Mouse (Mus musculus): ENCODE results near the gene Ly6g6d. TPM values are rescaled to one million over a fixed set of nuclear protein-coding genes. Genes with fewer than 3 reads are reported as not detected.

Gene Ly6g6d
- polyA plus RNA-seq, 1 experiment from 2014 or later: 0.43 TPM

DNA sequence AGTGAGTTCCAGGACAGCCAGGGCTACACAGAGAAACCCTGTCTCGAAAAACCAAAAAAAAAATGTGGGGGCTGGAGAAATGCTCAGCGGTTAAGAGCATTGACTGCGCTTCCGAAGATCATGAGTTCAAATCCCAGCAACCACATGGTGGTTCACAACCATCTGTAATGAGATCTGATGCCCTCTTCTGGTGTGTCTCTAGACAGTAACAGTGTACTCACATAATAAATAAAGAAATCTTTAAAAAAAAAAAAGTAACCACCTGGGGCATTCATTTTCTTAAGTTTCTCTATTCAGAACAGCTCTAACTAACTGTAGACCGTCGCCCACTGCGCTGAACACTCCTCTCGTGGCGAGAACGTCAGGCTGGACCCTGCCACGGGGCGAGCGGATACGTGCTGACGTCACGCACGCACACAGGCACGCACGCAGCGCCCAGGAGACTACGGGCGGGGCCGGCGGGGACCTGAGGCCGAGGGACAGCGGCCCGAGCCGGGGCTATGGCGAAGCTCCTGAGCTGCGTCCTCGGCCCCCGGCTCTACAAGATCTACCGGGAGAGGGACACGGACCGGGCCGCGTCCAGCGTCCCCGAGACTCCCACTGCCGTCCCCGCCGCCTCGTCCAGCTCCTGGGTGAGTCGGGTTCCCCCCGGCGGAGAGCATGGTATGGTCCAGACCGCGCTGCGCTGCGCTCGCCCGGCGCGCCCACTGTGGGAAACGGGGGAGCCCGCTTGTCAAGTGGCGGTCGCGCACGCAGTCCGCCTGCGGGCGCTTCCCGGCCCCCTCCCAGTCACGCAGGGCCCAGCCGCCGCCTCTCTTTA, 11.2 kb upstream of the Ly6g6d start, which contains the start of gene Abhd16a:
Gene Abhd16a (plus strand): TSS at position 439 of the 820 bp plus-strand sequence.
- Histone ChIP-seq H3K79me2 (ENCODE audit: inconsistent target) (peaks cover 13% of the 10 kb centered on the region; the same call in 1 of the 2 replicates), H3K36me3 (ENCODE audit: inconsistent target) (peaks cover 25% of the 10 kb centered on the region), H3K27ac (peak within 1 kb of the TSS; percentile 47), H3K4me3 (ENCODE audit: inconsistent target) (peak within 1 kb of the TSS; percentile 68)
- 3% methylated on average over 66 of the region's 67 CpGs for WGBS (ENCODE audit: missing documents)

- WGBS (ENCODE audit: missing documents): 47% methylated on average over 2 of the region's 2 CpGs
- H3K79me2 ChIP-seq (ENCODE audit: inconsistent target): peaks cover 13% of the 10 kb centered on the region; the same call in 1 of the 2 replicates
These were observed 10.3 kb upstream of the Ly6g6d start for GRCm38 (mm10) chr17:35088151-35088550.

GRCm38 (mm10) chr17:35085208-35085865, 7.5 kb upstream of the Ly6g6d start, which contains the start of gene Ly6g6f:
Gene Ly6g6f, minus strand, starts transcription at chr17:35085610.
- no peaks in the 10 kb centered on the region for H3K36me3 ChIP-seq (ENCODE audit: inconsistent target)

More at GRCm38 (mm10) chr17:35088151-35088550, 10.3 kb upstream of the Ly6g6d start:
- Histone ChIP-seq H3K4me3 (ENCODE audit: inconsistent target) (no peak overlapping the region), H3K27ac (no peak overlapping the region), H3K36me3 (ENCODE audit: inconsistent target) (peaks cover 16% of the 10 kb centered on the region)

DNA sequence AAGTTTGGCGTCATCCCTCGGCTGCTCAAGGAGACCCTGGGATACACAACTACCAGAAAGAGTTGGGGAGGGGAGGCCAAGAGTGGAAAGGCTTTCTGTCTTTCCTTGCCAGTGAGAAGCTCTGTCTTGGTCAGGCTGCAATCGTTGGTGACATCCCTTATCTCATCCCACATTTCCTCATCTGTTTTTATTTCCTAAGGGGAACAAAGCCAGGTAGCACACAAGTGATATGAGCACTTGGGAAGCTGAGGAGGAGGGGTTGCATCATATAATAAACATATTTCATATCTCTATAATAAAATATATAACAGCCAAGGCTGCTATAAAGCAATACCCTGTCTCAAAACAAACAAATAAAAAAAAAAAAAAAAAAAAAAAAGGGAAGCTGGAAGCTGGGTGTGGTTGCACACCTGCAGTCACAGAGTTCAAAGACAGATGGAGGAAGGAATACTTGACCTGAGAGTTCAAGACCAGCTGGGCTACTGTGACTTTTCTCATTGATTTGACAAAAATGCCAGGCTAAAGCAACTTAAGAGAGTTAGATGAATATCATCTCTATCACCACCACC, 6.1 kb upstream of the Ly6g6d start:
- no peak overlapping the region for H3K4me3 ChIP-seq (ENCODE audit: inconsistent target)
- 63% methylated on average over 3 of the region's 3 CpGs for WGBS (ENCODE audit: missing documents)
- H3K27ac ChIP-seq: no peak overlapping the region

More at GRCm38 (mm10) chr17:35085208-35085865, 7.5 kb upstream of the Ly6g6d start, which contains the start of gene Ly6g6f:
- WGBS (ENCODE audit: missing documents): 91% methylated on average over 7 of the region's 7 CpGs
- H3K4me3 ChIP-seq (ENCODE audit: inconsistent target): no peak within 1 kb of the TSS
- H3K27ac ChIP-seq: no peak within 1 kb of the TSS
- H3K79me2 ChIP-seq (ENCODE audit: inconsistent target): peaks cover 8% of the 10 kb centered on the region; the same call in 1 of the 2 replicates

DNA sequence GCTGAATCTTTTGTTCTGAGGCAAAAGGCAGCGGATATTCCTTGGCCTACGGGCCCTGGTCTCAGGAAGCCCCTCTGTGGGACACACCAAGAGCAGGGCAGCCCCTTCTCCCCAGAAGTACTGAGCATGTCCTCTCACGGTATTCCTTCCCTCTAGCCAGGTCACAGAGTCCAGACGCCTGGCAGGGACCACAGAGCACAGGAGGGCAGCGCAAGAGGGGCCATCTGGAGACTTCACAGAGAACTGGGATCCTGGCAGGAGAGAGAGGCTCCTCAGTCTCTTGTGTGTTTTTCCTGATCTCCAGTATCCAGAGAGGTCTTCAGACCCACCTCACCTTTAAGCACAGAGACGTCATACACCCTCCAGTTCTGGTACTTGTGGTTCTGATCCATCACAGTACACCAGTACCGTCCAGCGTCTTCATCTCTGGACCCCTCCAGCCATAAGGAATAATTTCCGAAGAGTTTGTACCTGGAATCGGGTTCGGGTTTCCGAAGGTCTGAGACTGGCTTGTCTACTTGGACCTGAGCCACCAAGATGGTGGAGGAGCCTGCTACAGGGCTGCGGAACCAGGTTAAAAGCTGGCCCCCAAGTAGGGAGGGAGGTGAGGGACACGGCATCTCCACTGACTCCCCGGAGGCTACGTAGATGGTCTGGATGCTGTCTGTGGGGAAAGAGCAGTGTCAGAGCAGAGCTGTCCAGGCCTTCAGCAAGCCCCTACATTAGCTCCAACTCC, 5.1 kb upstream of the Ly6g6d start:
- WGBS (ENCODE audit: missing documents): 94% methylated on average over 16 of the region's 16 CpGs
- no peaks in the 10 kb centered on the region for H3K36me3 ChIP-seq (ENCODE audit: inconsistent target)
- no peaks in the 10 kb centered on the region for H3K79me2 ChIP-seq (ENCODE audit: inconsistent target)
- no peak overlapping the region for H3K4me3 ChIP-seq (ENCODE audit: inconsistent target)
- no peak overlapping the region for H3K27ac ChIP-seq

More for the DNA sequence above, 6.1 kb upstream of the Ly6g6d start:
- Histone ChIP-seq H3K79me2 (ENCODE audit: inconsistent target) (no peaks in the 10 kb centered on the region), H3K36me3 (ENCODE audit: inconsistent target) (no peaks in the 10 kb centered on the region)

- Histone ChIP-seq H3K4me3 (ENCODE audit: inconsistent target) (no peak overlapping the region), H3K79me2 (ENCODE audit: inconsistent target) (no peaks in the 10 kb centered on the region), H3K27ac (no peak overlapping the region), H3K36me3 (ENCODE audit: inconsistent target) (no peaks in the 10 kb centered on the region)
- 95% methylated on average over 4 of the region's 4 CpGs for WGBS (ENCODE audit: missing documents)
These were observed 2.8 kb upstream of the Ly6g6d start for GRCm38 (mm10) chr17:35080710-35081109.

GRCm38 (mm10) chr17:35080248-35080647, 2.4 kb upstream of the Ly6g6d start:
- H3K27ac ChIP-seq: no peak overlapping the region
- no peaks in the 10 kb centered on the region for H3K36me3 ChIP-seq (ENCODE audit: inconsistent target)
- WGBS (ENCODE audit: missing documents): 77% methylated on average over 5 of the region's 6 CpGs
- H3K4me3 ChIP-seq (ENCODE audit: inconsistent target): no peak overlapping the region
- no peaks in the 10 kb centered on the region for H3K79me2 ChIP-seq (ENCODE audit: inconsistent target)

- H3K4me3 ChIP-seq (ENCODE audit: inconsistent target): no peak overlapping the region
- 65% methylated on average over 9 of the region's 9 CpGs for WGBS (ENCODE audit: missing documents)
These were observed 1.9 kb upstream of the Ly6g6d start for GRCm38 (mm10) chr17:35079778-35080177.

GRCm38 (mm10) chr17:35077285-35077684, 580 bp downstream of the Ly6g6d start:
- Histone ChIP-seq H3K27ac (0 out of 2 replicates have a peak overlapping the region, but pooled peaks have one; percentile 19), H3K79me2 (ENCODE audit: inconsistent target) (no peaks in the 10 kb centered on the region), H3K36me3 (ENCODE audit: inconsistent target) (no peaks in the 10 kb centered on the region), H3K4me3 (ENCODE audit: inconsistent target) (peak overlapping the region; percentile 29)
- WGBS (ENCODE audit: missing documents): 28% methylated on average over 2 of the region's 2 CpGs

More at GRCm38 (mm10) chr17:35079778-35080177, 1.9 kb upstream of the Ly6g6d start:
- H3K27ac ChIP-seq: no peak overlapping the region
- H3K36me3 ChIP-seq (ENCODE audit: inconsistent target): no peaks in the 10 kb centered on the region
- no peaks in the 10 kb centered on the region for H3K79me2 ChIP-seq (ENCODE audit: inconsistent target)

DNA sequence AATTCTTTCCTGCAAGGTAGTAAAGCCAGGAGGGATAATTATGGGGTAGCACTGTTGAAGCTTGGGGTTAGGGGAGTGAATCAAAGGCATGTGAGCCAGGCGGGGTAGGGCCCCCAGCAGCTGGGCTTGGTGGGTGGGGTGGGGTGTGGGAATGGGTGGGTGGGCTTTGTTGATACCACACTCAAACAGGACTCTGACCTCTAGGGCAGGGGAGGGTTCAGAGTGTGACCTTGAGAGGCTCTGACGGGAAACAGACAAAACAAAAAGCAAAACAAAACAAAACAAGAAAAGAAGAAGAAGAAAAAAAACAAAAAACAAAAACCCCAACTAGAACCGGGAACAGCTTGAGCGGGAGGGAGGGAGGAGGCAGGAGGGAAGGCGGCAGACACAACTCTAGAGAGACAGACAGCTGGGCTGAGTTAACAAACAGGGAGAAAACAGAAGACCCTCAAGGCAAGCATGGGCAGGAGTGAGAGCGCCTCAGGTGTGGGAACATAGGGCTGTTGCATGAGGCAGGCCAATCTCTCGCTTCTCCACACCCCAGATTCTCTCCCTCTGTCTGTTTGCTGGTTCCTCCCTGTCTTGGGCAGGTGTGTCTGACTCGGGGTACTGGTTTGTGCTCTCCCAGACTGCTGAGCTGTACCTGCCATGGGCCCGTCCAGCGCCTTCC, 1.2 kb downstream of the Ly6g6d start, which contains the start of gene Ly6g6e:
Gene Ly6g6e (plus strand): TSS at position 396 of the 670 bp plus-strand sequence.
- H3K4me3 ChIP-seq (ENCODE audit: inconsistent target): peak within 1 kb of the TSS; percentile 29
- H3K79me2 ChIP-seq (ENCODE audit: inconsistent target): no peaks in the 10 kb centered on the region

DNA sequence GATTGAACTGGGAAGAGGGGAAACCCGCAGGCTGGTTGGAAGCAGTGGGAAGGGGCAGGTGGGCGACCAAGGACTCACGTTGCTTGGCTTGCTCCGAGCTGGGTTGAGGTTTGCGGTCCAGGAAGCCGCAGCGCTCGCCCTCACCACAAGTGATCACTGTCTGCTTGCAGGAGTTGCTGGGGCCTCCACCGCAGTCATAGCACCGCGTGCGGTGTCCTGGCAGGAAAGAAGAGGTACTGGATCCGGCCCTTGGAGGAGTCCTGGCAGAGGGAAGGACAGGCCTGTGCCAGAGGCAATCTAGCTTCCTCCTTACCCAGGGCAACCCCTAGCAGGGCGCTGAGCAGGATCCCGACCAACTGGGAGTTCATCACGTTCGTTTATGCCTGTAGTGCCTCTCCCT, 3.8 kb downstream of the Ly6g6d start:
- WGBS (ENCODE audit: missing documents): 18% methylated on average over 17 of the region's 17 CpGs
- Histone ChIP-seq H3K79me2 (ENCODE audit: inconsistent target) (no peaks in the 10 kb centered on the region), H3K27ac (no peak overlapping the region), H3K36me3 (ENCODE audit: inconsistent target) (no peaks in the 10 kb centered on the region), H3K4me3 (ENCODE audit: inconsistent target) (no peak overlapping the region)

More for the DNA sequence above, 1.2 kb downstream of the Ly6g6d start, which contains the start of gene Ly6g6e:
- H3K27ac ChIP-seq: peak within 1 kb of the TSS; percentile 19; the same call in 1 of the 2 replicates
- 68% methylated on average over 10 of the region's 10 CpGs for WGBS (ENCODE audit: missing documents)
- H3K36me3 ChIP-seq (ENCODE audit: inconsistent target): no peaks in the 10 kb centered on the region

- no peak overlapping the region for H3K4me3 ChIP-seq (ENCODE audit: inconsistent target)
- H3K36me3 ChIP-seq (ENCODE audit: inconsistent target): no peaks in the 10 kb centered on the region
- WGBS (ENCODE audit: missing documents): 85% methylated on average over 8 of the region's 9 CpGs
- no peaks in the 10 kb centered on the region for H3K79me2 ChIP-seq (ENCODE audit: inconsistent target)
- no peak overlapping the region for H3K27ac ChIP-seq
These were observed 6.4 kb downstream of the Ly6g6d start for GRCm38 (mm10) chr17:35071454-35071853.

- Histone ChIP-seq H3K79me2 (ENCODE audit: inconsistent target) (no peaks in the 10 kb centered on the region), H3K27ac (no peak overlapping the region), H3K4me3 (ENCODE audit: inconsistent target) (no peak overlapping the region), H3K36me3 (ENCODE audit: inconsistent target) (no peaks in the 10 kb centered on the region)
- WGBS (ENCODE audit: missing documents): 57% methylated on average over 5 of the region's 6 CpGs
These were observed 7.2 kb downstream of the Ly6g6d start for GRCm38 (mm10) chr17:35070556-35071229.
